In genomic region chr5:23826321-23827004, GRCm38 (mm10) we compare ENCODE assay signal across 9 mouse cellular contexts. TPM values are rescaled to one million over a fixed set of nuclear protein-coding genes. Genes with fewer than 3 reads are reported as not detected.
A peak's percentile ranks its signal among the peaks of the same experiment; 100 is the strongest.
DNase-seq lines count a peak whose midpoint lies in the region; ATAC-seq and TF ChIP-seq lines count a peak whose summit lies in the region.
"Had no signal": no experiment of that assay in that cellular context is flagged by ENCODE, and none has a peak within 500 bp of the region (broad histone marks: within the 10 kb centered on the region; RNA-seq: fewer than 3 reads in every experiment).

No protein-coding gene starts in this region.

- H3K4me1 ChIP-seq in lung, postnatal 0 days (ENCODE audit: insufficient read depth, low read depth, low read length) = no peaks in the 10 kb centered on the region

- TF ChIP-seq EP300 in lung, postnatal 0 days (IDR thresholded peaks at IDR 0.05) = no peak

- no peak overlapping the region for H3K27ac ChIP-seq in lung, postnatal 0 days (ENCODE audit: low read length)
- H3K27ac ChIP-seq: limb, embryonic 15.5 days had no signal

- H3K4me3 ChIP-seq in lung, postnatal 0 days (ENCODE audit: low read depth, low read length) = no peak overlapping the region
- H3K4me3 ChIP-seq: limb, embryonic 15.5 days had no signal

- no peaks in the 10 kb centered on the region for H3K36me3 ChIP-seq in lung, postnatal 0 days (ENCODE audit: insufficient read depth, low read length)
- H3K36me3 ChIP-seq: limb, embryonic 15.5 days had no signal

- no peaks in the 10 kb centered on the region for H3K9me3 ChIP-seq in lung, postnatal 0 days (ENCODE audit: low read length)
- H3K9me3 ChIP-seq: limb, embryonic 15.5 days had no signal

- peak; percentile 77 for ATAC-seq in frontal cortex, adult (ENCODE audit: low TSS enrichment)
- ATAC-seq in erythroblast, adult 5-6 weeks (replicated peaks; ENCODE audit: low FRiP score, poor library complexity, severe bottlenecking) = peak; percentile 82
- ATAC-seq in lung, postnatal 0 days = peak; percentile 62

- no peaks in the 10 kb centered on the region for H3K27me3 ChIP-seq in lung, postnatal 0 days (replicated peaks; ENCODE audit: insufficient read depth, low read length)

- WGBS in lung, postnatal 0 days = 29% methylated on average over 11 of the region's 11 CpGs

- TF ChIP-seq CTCF in lung, postnatal 0 days (IDR thresholded peaks at IDR 0.05) = peak; percentile 78

- no peak overlapping the region for H3K4me2 ChIP-seq in lung, postnatal 0 days (replicated peaks; ENCODE audit: low read depth, low read length)
- H3K4me2 ChIP-seq: limb, embryonic 15.5 days had no signal

- no peak overlapping the region for H3K9ac ChIP-seq in lung, postnatal 0 days (replicated peaks; ENCODE audit: low read depth)
- H3K9ac ChIP-seq: limb, embryonic 15.5 days had no signal

- DNase-seq in frontal cortex, postnatal 25 days (ENCODE audit: low spot score in 2 of 2) = no peak
- peak; percentile 84 to 86 for DNase-seq in B cell, adult 2 months
- peak; percentile 73 to 83 for DNase-seq in adrenal gland, postnatal 36 days
- DNase-seq in kidney, adult 9 months = peak; percentile 66
- DNase-seq in lung, postnatal 0 days (ENCODE audit: low spot score) = peak; percentile 80
- DNase-seq in spleen, adult 12 weeks (ENCODE audit: low spot score) = peak; percentile 30

RNA-seq across cellular contexts. Expression of gene Tomm7, which starts 17.5 kb away (rescaled TPM):
- total RNA-seq in adrenal gland, postnatal 36 days (2021) = 100 to 1,000 TPM; 118 to 121 TPM
- 19.0 and 29.8 TPM in 2 replicates for total RNA-seq in erythroblast, adult 5-6 weeks (2015; ENCODE audit: low replicate concordance)
- total RNA-seq in erythroblast, adult 5-6 weeks (2017; ENCODE audit: low replicate concordance) = 45.6 and 59.8 TPM in 2 replicates
- 96.7 and 102 TPM in 2 replicates for polyA plus RNA-seq in lung, postnatal 0 days (2015; fragmentation: Nextera tagmentation; extraction: Ambion mirVana)

RNA-seq across cellular contexts. Expression of gene Rint1, which starts 39.0 kb away (rescaled TPM):
- 10 to 100 TPM; 21.8 to 26.2 TPM for total RNA-seq in adrenal gland, postnatal 36 days (2021)
- total RNA-seq in erythroblast, adult 5-6 weeks (2015; ENCODE audit: low replicate concordance) = 11.3 and 13.6 TPM in 2 replicates
- 15.7 and 28.4 TPM in 2 replicates for total RNA-seq in erythroblast, adult 5-6 weeks (2017; ENCODE audit: low replicate concordance)
- polyA plus RNA-seq in lung, postnatal 0 days (2015; fragmentation: Nextera tagmentation; extraction: Ambion mirVana) = 19.7 and 21.3 TPM in 2 replicates

RNA-seq across cellular contexts. Expression of gene Pus7, which starts 43.0 kb away (rescaled TPM):
- total RNA-seq in adrenal gland, postnatal 36 days (2021) = 10 to 100 TPM; 19.9 to 22.6 TPM
- total RNA-seq in erythroblast, adult 5-6 weeks (2015; ENCODE audit: low replicate concordance) = 14.8 and 19.6 TPM in 2 replicates
- 6.6 and 20.5 TPM in 2 replicates for total RNA-seq in erythroblast, adult 5-6 weeks (2017; ENCODE audit: low replicate concordance)
- 6.3 and 6.7 TPM in 2 replicates for polyA plus RNA-seq in lung, postnatal 0 days (2015; fragmentation: Nextera tagmentation; extraction: Ambion mirVana)

Comparison
In these comparisons a context has a peak if more than half of its experiments do, and no peak if none do; other contexts are left out.
1. DNase-seq: peak in B cell, adult 2 months (2 of 2), adrenal gland, postnatal 36 days (2 of 2), kidney, adult 9 months (single experiment), lung, postnatal 0 days (single experiment) and spleen, adult 12 weeks (single experiment); none in frontal cortex, postnatal 25 days (0 of 2).
2. Peak in every context shown above with its lines, with median percentiles within 50 percentile points of each other: ATAC-seq.